Mouse (Mus musculus): ENCODE results near the gene Adam8.

DNA sequence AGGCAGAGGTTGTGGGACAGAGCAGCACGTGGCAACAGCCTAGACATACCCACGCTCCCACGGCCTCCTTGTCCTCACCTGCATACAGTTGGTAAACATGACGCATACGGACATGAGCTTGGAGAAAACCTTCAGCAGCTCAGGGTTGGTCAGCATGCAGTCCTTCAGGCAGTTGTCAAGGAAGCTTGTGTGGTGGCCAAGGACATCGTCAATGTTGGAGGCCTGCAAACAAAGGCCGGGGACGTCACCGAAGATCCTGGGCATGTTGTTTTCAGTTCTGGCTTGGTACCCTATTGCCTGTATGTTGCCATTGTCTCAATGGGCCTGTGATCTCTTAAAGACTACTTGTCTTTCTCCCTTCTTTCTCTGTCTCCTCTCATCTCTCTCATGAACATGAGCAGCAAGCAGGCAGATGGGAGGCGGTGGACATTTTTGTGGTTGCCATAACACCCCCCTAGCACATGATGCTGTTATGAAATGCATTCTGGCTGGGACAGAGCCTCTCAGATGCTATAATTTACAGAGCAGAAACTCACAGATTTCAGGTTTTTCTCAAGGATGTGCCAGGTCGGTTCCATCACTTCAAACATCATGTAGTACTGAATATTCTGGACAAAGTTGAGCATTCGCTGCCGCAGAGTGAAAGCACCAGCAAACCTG, 6.5 kb upstream of the Adam8 start:
- no peak for TF ChIP-seq CTCF (IDR thresholded peaks at IDR 0.05; ENCODE audit: extremely low read depth, insufficient read length, insufficient replicate concordance, low read depth, low read length)
- TF ChIP-seq POLR2A (IDR thresholded peaks at IDR 0.05; ENCODE audit: low read depth, low read length) = no peak

Data from small intestine, adult 2 months (tissue).